14 mouse cellular contexts compared by ENCODE assay signal in genomic region chr14:73535641-73536040, GRCm38 (mm10).
"Had no signal": no experiment of that assay in that cellular context is flagged by ENCODE, and none has a peak within 500 bp of the region (broad histone marks: within the 10 kb centered on the region; RNA-seq: fewer than 3 reads in every experiment).

No protein-coding gene starts in this region.

- DNase-seq: gastrocnemius, postnatal 14 days; gastrocnemius, postnatal 36 days; heart, adult 11 months; heart, adult 2 months; heart, postnatal 14 days; heart, postnatal 36 days; kidney, adult 11 months; kidney, adult 2 months; kidney, adult 9 months; kidney, postnatal 14 days; kidney, postnatal 36 days; layer of hippocampus, adult 9-11 months; layer of hippocampus, postnatal 36 days; left cerebral cortex, postnatal 4 days had no signal
